Mouse (Mus musculus) testis, adult 2 months (tissue): ENCODE measurements around the gene Tns1. TPM values are rescaled to one million over a fixed set of nuclear protein-coding genes. Genes with fewer than 3 reads are reported as not detected.
A peak's percentile ranks its signal among the peaks of the same experiment; 100 is the strongest.

Experiments
- H3K27ac ChIP-seq: fragments of 200-500 bp; 2 replicates; pipeline ENCODE4 v1.5.1; 2012; ENCODE audit warnings: low read depth, low read length; ENCODE audit not compliant: control insufficient read depth, insufficient read depth
- H3K27me3 ChIP-seq: fragments of 200-500 bp; 2 replicates; pipeline ENCODE4 v1.6.1; 2012; ENCODE audit warnings: mild to moderate bottlenecking, low read length, moderate library complexity; ENCODE audit not compliant: control insufficient read depth, insufficient read depth
- H3K36me3 ChIP-seq: fragments of 200-500 bp; 2 replicates; pipeline ENCODE4 v1.6.1; 2012; ENCODE audit warnings: mild to moderate bottlenecking, low read length; ENCODE audit not compliant: control insufficient read depth, insufficient read depth
- H3K4me1 ChIP-seq: fragments of 200-500 bp; 2 replicates; pipeline ENCODE4 v1.6.1; 2012; ENCODE audit warnings: low read length; ENCODE audit not compliant: control insufficient read depth, insufficient read depth
- H3K4me3 ChIP-seq: fragments of 200-500 bp; 2 replicates; pipeline ENCODE4 v1.5.1; 2012; ENCODE audit warnings: low read depth, mild to moderate bottlenecking, low read length, moderate library complexity, mixed read lengths; ENCODE audit not compliant: control insufficient read depth
- CTCF ChIP-seq: fragments of 200-500 bp; IDR thresholded peaks from 2 replicates; pipeline ENCODE4 v1.5.1; 2012; ENCODE audit warnings: low read depth, mild to moderate bottlenecking, inconsistent platforms, low read length, moderate library complexity; ENCODE audit not compliant: control insufficient read depth, insufficient read depth, insufficient replicate concordance
- POLR2A ChIP-seq: fragments of 200-500 bp; IDR thresholded peaks from 2 replicates; pipeline ENCODE4 v1.6.1; 2012; ENCODE audit warnings: low read depth, mild to moderate bottlenecking, inconsistent platforms, low read length, moderate library complexity; ENCODE audit not compliant: control insufficient read depth
- polyA plus RNA-seq: library from polyadenylated mRNA; depleted of rRNA; stranded (reverse); fragments of >200 nt; gene quantifications from 2 replicates; pipeline ENCODE4 v1.2.3, GENCODE M21; 2012

Tns1 gene
- polyA plus RNA-seq, 1 experiment = 422 TPM

DNA sequence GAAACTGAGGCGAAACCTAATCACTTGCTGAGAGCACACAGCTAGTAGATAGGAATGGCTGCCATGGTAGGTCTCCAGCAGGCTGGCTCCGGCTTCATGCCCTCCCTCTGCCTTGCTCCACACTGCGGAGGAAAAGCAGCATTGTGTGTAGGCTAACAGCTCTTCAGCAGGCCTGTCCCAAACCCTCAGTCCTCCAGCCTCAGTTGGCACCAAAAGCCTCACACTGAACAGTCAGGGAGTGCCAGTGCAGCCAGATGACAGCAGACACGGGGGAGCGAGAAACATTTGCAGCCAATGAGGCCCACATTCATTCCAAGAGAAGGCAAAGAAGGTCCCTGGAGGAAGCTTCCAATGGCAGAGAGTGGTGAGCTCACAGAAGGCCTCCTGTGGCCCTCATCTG, 91.3 kb downstream of the Tns1 start:
- Histone ChIP-seq H3K27me3 (no peaks in the 10 kb centered on the region), H3K4me1 (peaks cover 14% of the 10 kb centered on the region), H3K27ac (no peak overlapping the region), H3K4me3 (no peak overlapping the region), H3K36me3 (no peaks in the 10 kb centered on the region)
- TF ChIP-seq POLR2A (no peak), CTCF (no peak)

DNA sequence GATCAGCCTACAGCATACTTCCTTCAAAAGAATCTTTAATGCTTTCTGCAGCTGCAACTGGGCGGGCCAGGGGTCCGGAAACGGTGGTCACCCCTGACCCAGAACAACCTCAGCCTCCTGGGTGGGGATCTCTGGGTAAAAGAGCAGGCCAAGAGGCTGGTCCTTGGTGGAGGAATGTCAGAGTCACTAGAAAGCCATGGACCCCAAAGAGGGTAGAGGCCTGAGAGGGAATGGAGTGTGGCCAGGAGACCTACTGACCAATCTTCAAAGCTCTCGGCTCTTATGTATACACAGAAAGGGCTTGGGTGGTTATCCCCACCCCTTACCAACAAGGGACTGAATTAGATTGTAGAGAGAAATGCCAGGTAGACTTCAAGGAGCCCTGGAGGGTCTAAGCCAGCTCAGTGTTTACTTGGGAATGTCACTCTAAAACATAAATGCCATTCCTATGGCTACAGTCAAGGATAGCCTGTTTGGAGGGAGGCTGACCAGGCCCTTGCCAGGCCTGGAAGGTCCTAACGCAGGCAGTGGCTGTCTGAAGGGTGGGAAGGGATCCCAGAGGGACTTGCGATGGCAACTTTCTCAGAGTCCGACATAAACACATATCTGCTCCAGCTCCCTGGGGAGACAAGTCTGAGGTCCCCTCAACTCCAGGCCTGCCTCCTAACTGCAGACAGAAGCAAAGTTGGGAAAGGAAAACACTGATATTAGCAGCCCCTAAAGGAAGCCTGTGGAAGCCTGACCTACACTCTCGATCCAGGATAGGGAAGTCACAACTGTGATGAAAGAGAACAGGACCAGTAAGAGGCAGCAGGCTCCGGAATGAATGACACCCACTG, 92.3 kb downstream of the Tns1 start:
- TF ChIP-seq POLR2A = no peak
- H3K27me3 ChIP-seq = no peaks in the 10 kb centered on the region
- H3K27ac ChIP-seq = peak overlapping the region; percentile 30; the same call in 1 of the 2 replicates
- H3K4me1 ChIP-seq = peaks cover 12% of the 10 kb centered on the region
- H3K36me3 ChIP-seq = no peaks in the 10 kb centered on the region
- no peak overlapping the region for H3K4me3 ChIP-seq

DNA sequence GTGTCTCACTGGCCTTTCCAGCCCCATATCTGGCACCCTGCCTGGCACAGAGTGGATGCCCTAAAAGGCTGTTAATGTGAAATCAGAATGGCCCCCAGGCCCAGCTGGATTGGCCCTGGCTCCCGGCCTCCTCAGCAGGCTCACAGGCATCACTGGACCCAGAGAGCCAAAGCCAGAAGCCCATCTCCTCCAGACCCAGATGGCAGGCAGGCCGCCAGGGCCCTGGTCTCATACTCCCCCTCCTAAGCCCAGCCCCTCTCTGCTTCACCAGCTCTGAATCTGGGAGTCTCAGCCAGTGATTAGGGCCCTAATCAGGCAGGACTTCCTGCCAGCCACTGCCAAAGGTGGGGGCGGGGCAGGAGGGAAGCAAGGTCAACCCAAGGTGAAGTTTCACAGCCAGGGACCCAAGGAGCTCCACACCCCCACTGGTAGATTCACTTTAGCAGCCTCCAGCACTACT, 93.3 kb downstream of the Tns1 start:
- Histone ChIP-seq H3K27me3 (no peaks in the 10 kb centered on the region), H3K4me1 (peaks cover 12% of the 10 kb centered on the region), H3K36me3 (no peaks in the 10 kb centered on the region), H3K4me3 (no peak overlapping the region), H3K27ac (peak overlapping the region; percentile 22; the same call in 1 of the 2 replicates)
- TF ChIP-seq CTCF = no peak
- no peak for TF ChIP-seq POLR2A

DNA sequence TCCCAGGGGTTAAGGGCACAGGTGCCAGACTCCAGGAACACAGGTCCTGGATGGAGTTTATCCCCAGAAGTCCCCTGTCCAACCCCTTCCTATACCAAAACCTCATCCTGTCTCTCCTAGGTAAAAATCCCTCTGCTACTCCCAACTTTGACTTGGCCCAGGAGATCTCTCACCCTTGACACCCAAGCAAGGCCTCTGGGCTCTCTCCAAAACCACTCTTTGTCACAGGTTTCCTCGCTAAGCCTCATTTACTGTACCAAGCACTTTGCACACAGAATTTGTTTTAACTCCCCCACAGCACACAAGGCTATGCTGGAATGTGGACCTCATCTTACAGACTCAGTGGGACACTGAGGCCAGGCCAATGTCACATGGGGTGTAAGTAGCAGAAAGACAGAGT, 94.0 kb downstream of the Tns1 start:
- no peaks in the 10 kb centered on the region for H3K27me3 ChIP-seq
- peaks cover 12% of the 10 kb centered on the region for H3K4me1 ChIP-seq
- H3K27ac ChIP-seq = peak overlapping the region; percentile 28; the same call in 1 of the 2 replicates
- H3K36me3 ChIP-seq = no peaks in the 10 kb centered on the region
- no peak overlapping the region for H3K4me3 ChIP-seq
- TF ChIP-seq POLR2A = no peak
- TF ChIP-seq CTCF = no peak

DNA sequence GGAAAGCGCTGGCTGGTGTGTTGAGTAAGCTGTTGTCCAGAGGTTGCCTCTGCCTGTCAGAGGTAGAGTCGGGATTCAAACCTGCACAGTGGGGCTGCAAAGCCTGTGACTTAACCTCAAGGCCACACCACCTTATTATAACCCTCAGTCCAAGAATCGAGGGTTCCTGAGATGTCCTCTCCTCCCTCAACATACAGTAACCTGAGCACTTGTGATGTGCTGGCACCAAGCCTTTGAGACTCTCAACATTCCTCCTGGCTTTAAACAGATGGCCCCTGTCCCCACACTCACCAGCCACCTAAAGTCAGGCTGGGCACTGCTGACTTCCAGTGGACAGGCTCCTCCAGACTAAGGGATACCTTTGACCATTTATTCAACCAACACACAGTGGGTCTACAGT, 94.6 kb downstream of the Tns1 start:
- TF ChIP-seq CTCF = no peak
- TF ChIP-seq POLR2A = no peak
- Histone ChIP-seq H3K4me1 (peaks cover 12% of the 10 kb centered on the region), H3K27ac (no peak overlapping the region), H3K27me3 (no peaks in the 10 kb centered on the region), H3K36me3 (no peaks in the 10 kb centered on the region), H3K4me3 (no peak overlapping the region)

DNA sequence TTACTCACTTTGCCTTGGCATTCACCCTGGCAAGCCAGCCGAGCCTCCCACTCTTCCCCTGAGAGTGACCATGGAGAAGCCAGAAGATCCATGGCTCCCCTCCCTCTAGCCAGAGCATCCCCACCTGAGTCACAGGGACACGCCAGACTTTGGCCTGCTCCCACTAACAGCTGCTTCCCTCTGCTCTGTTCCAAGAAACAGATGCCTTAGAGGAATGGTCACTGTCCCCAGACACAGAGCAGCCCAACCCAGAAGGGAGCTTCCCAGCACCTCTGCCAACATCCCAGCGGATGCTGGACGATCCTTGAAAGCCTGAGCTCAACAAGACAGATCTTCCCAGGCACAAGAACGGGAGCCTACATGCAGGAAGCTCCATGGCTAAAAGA, 95.4 kb downstream of the Tns1 start:
- H3K4me3 ChIP-seq = no peak overlapping the region
- no peaks in the 10 kb centered on the region for H3K36me3 ChIP-seq
- H3K27me3 ChIP-seq = no peaks in the 10 kb centered on the region
- TF ChIP-seq POLR2A (no peak), CTCF (no peak)
- peaks cover 12% of the 10 kb centered on the region for H3K4me1 ChIP-seq
- peak overlapping the region; percentile 50; the same call in 1 of the 2 replicates for H3K27ac ChIP-seq

DNA sequence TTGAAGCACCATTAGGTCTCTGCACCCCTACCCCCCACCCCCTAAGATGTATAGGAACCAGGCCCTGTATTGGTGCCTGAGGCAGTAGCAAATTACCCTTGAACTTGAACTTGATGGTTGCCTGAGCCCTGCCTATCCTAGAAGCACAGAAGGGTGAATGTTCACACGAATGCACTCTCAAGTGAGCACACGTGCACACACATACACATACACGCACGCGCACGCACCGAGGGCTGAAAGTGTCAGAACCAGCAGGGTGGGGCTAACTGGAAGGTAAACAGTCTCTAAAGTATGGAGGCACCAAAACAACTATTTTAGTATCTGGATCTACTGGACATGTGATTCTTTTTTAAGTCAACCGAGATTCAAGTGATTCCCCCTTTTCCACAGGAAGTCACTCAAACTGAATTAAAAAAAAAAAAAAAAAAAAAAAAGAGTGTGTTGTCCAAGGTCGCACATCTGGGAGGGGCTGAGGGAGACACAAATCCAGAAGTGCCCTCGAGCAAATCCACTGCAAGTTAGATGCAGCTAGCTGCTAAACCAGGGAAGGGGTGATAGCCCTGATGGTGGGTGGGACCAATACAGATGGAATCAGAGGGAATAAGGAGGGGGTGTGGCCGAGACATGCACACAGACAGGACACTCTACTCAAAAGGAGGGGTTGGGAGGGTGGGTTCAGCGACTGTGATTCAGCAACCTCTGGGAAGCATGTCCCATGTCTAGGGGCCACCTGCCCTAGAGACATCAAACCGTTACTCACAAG, 96.0 kb downstream of the Tns1 start:
- peak overlapping the region; percentile 72 for H3K27ac ChIP-seq
- H3K4me3 ChIP-seq = no peak overlapping the region
- TF ChIP-seq CTCF (no peak), POLR2A (no peak)
- H3K4me1 ChIP-seq = peaks cover 12% of the 10 kb centered on the region
- H3K36me3 ChIP-seq = no peaks in the 10 kb centered on the region
- H3K27me3 ChIP-seq = no peaks in the 10 kb centered on the region
